Mouse (Mus musculus): ENCODE results near the gene Bdkrb1.

- TF ChIP-seq EP300 (IDR thresholded peaks at IDR 0.05; ENCODE audit: low read depth): no peak
- no peak for TF ChIP-seq CTCF (IDR thresholded peaks at IDR 0.05; ENCODE audit: low read depth)
Observed at GRCm38 (mm10) chr12:105597135-105597534, 5.8 kb upstream of the Bdkrb1 start.
